Mouse (Mus musculus) MEL (cell line): ENCODE results near the gene Pdlim1. TPM values are rescaled to one million over a fixed set of nuclear protein-coding genes. Genes with fewer than 3 reads are reported as not detected.

ENCODE experiments used
- DNase-seq: peaks from one replicate; pipeline ENCODE4 v3.0.0; 2011; ENCODE audit warnings: low read depth, low spot score
- H3K27ac ChIP-seq: 2 replicates; pipeline ENCODE4 v1.5.1; 2012; ENCODE audit warnings: low read depth, mild to moderate bottlenecking, control low read depth, low read length, moderate library complexity; ENCODE audit not compliant: control insufficient read depth
- H3K27me3 ChIP-seq, 2 experiments: fragments of 150-350 bp in 1 of 2; sonication (generic) in 1 of 2; 2 replicates each; pipeline ENCODE4 v1.6.1; 2012; ENCODE audit warnings: low read length in 2 of 2, mild to moderate bottlenecking in 2 of 2, improper control_type of control experiment in 1 of 2, moderate library complexity in 1 of 2; ENCODE audit not compliant: insufficient read depth in 2 of 2, control insufficient read depth in 1 of 2
- H3K36me3 ChIP-seq, 2 experiments: 2 replicates each; pipeline ENCODE4 v1.6.1; 2012 to 2014; ENCODE audit warnings: low read length in 2 of 2, improper control_type of control experiment in 1 of 2, inconsistent platforms in 1 of 2, mild to moderate bottlenecking in 1 of 2; ENCODE audit not compliant: insufficient read depth in 2 of 2, control insufficient read depth in 1 of 2
- H3K4me1 ChIP-seq, 2 experiments: fragments of 150-350 bp in 1 of 2; sonication (generic) in 1 of 2; 2 replicates each; pipeline ENCODE4 v1.6.1; 2012; ENCODE audit warnings: low read length in 2 of 2, improper control_type of control experiment in 1 of 2, mild to moderate bottlenecking in 1 of 2; ENCODE audit not compliant: insufficient read depth in 2 of 2, control insufficient read depth in 1 of 2
- H3K4me3 ChIP-seq, 2 experiments: fragments of 150-350 bp in 1 of 2; sonication (generic) in 1 of 2; 2 replicates each; pipeline ENCODE4 v1.5.1; 2012; ENCODE audit warnings: low read depth in 2 of 2, low read length in 2 of 2, mild to moderate bottlenecking in 2 of 2, moderate library complexity in 2 of 2, control low read depth in 1 of 2, improper control_type of control experiment in 1 of 2; ENCODE audit not compliant: control insufficient read depth in 1 of 2, insufficient read depth in 1 of 2
- H3K79me2 ChIP-seq: 2 replicates; pipeline ENCODE4 v1.6.1; 2012; ENCODE audit warnings: mild to moderate bottlenecking, low read length, moderate library complexity; ENCODE audit not compliant: control insufficient read depth, poor library complexity, insufficient read depth
- H3K9ac ChIP-seq: 2 replicates; pipeline ENCODE4 v1.6.1; 2012; ENCODE audit warnings: low read depth, mild to moderate bottlenecking, control low read depth, low read length, moderate library complexity; ENCODE audit not compliant: control insufficient read depth, poor library complexity, severe bottlenecking
- H3K9me3 ChIP-seq: fragments of 150-350 bp; sonication (generic); replicated peaks from 2 replicates; pipeline ENCODE4 v1.6.1; 2012; ENCODE audit warnings: mild to moderate bottlenecking, low read length, improper control_type of control experiment, moderate library complexity; ENCODE audit not compliant: insufficient read depth
- ELF1 ChIP-seq: IDR thresholded peaks from 2 replicates; pipeline ENCODE4 v1.6.1; 2014; ENCODE audit warnings: low read depth, mild to moderate bottlenecking, inconsistent platforms, low read length, improper control_type of control experiment, moderate library complexity
- GABPA ChIP-seq: IDR thresholded peaks from 2 replicates; pipeline ENCODE4 v1.6.1; 2012; ENCODE audit warnings: low read depth, mild to moderate bottlenecking, inconsistent platforms, low read length, improper control_type of control experiment, moderate library complexity
- MAFK ChIP-seq: IDR thresholded peaks from 2 replicates; pipeline ENCODE4 v1.6.1; 2011; ENCODE audit warnings: low read depth, mild to moderate bottlenecking, low read length, improper control_type of control experiment, borderline replicate concordance
- MAX ChIP-seq: IDR thresholded peaks from 2 replicates; pipeline ENCODE4 v1.6.1; 2011; ENCODE audit warnings: low read length, improper control_type of control experiment
- MXI1 ChIP-seq: IDR thresholded peaks from 2 replicates; pipeline ENCODE4 v1.6.1; 2011; ENCODE audit warnings: mild to moderate bottlenecking, low read depth, low read length, improper control_type of control experiment
- MYB ChIP-seq: IDR thresholded peaks from 2 replicates; pipeline ENCODE4 v1.6.1; 2011; ENCODE audit warnings: mild to moderate bottlenecking, low read depth, low read length, improper control_type of control experiment
- POLR2A ChIP-seq, 2 experiments: IDR thresholded peaks; 2 replicates each; pipeline ENCODE4 v1.6.1; 2011 to 2012; ENCODE audit warnings: low read length in 2 of 2, mild to moderate bottlenecking in 2 of 2, control low read depth in 1 of 2, improper control_type of control experiment in 1 of 2, low read depth in 1 of 2, moderate library complexity in 1 of 2; ENCODE audit not compliant: control insufficient read depth in 1 of 2, insufficient read depth in 1 of 2, poor library complexity in 1 of 2
- RCOR1 ChIP-seq: IDR thresholded peaks from 2 replicates; pipeline ENCODE4 v1.6.1; 2012; ENCODE audit warnings: low read depth, mild to moderate bottlenecking, inconsistent platforms, low read length, improper control_type of control experiment
- SMC3 ChIP-seq: IDR thresholded peaks from 2 replicates; pipeline ENCODE4 v1.6.1; 2011; ENCODE audit warnings: low read depth, low read length, improper control_type of control experiment
- TCF12 ChIP-seq: IDR thresholded peaks from 2 replicates; pipeline ENCODE4 v1.6.1; 2014; ENCODE audit warnings: low read depth, mild to moderate bottlenecking, inconsistent platforms, low read length, improper control_type of control experiment, moderate library complexity
- UBTF ChIP-seq: IDR thresholded peaks from 2 replicates; pipeline ENCODE4 v1.6.1; 2012; ENCODE audit warnings: low read depth, mild to moderate bottlenecking, inconsistent platforms, low read length, improper control_type of control experiment, moderate library complexity, borderline replicate concordance; ENCODE audit not compliant: insufficient read depth
- USF2 ChIP-seq, 2 experiments: IDR thresholded peaks; 2 replicates each; pipeline ENCODE4 v1.6.1; 2011 to 2012; ENCODE audit warnings: improper control_type of control experiment in 2 of 2, low read length in 2 of 2, borderline replicate concordance in 1 of 2, inconsistent platforms in 1 of 2, low read depth in 1 of 2, mild to moderate bottlenecking in 1 of 2; ENCODE audit not compliant: insufficient read depth in 1 of 2
- ZC3H11A ChIP-seq: IDR thresholded peaks from 2 replicates; pipeline ENCODE4 v1.6.1; 2012; ENCODE audit warnings: low read depth, mild to moderate bottlenecking, inconsistent platforms, low read length, improper control_type of control experiment
- ZMIZ1 ChIP-seq: IDR thresholded peaks from 2 replicates; pipeline ENCODE4 v1.6.1; 2012; ENCODE audit warnings: low read depth, mild to moderate bottlenecking, inconsistent platforms, low read length, improper control_type of control experiment, moderate library complexity
- ZNF384 ChIP-seq: IDR thresholded peaks from 2 replicates; pipeline ENCODE4 v1.6.1; 2012; ENCODE audit warnings: low read depth, mild to moderate bottlenecking, inconsistent platforms, low read length, improper control_type of control experiment
- polyA plus RNA-seq, 2 experiments: library from polyadenylated mRNA; stranded (reverse) in 1 of 2; unstranded in 1 of 2; fragments of >175 nt in 1 of 2; fragments of >200 nt in 1 of 2; gene quantifications; 2 replicates each; pipeline versions ENCODE4 v1.2.1 to v1.2.4; 2012; ENCODE audit warnings: low replicate concordance in 2 of 2, low read depth in 1 of 2; ENCODE audit not compliant: insufficient read length in 2 of 2, insufficient read depth in 1 of 2, missing spikeins in 1 of 2
- total RNA-seq: library from RNA; depleted of rRNA; stranded (reverse); fragments of 300-350 nt; gene quantifications from 2 replicates; pipeline ENCODE4 v1.2.3, GENCODE M21; 2012

Pdlim1 gene
- total and polyA plus RNA-seq, 3 experiments, result not detected

DNA sequence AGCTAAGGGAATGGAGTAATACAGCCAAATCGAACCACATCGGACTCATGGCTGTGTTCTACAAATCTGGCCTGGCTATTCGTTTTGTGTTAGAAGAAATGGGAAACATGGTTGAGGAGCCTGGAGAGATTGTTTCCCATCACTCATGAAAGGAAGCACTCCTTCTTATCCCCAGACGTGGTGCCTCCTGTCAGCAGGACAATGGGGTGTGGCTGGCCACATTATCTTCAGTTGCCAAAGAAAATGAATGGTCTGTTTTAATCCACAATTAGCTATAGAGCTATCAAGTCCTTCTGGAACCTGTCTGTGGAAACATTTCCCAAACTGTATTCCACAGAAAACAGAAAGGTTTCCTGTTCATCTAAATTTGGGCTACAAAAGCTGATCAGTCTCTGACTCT is 45.4 kb upstream of the Pdlim1 start:
- DNase-seq, result no peak
- no peaks in the 10 kb centered on the region for H3K79me2 ChIP-seq
- no peaks in the 10 kb centered on the region for H3K27me3 ChIP-seq
- no peak overlapping the region for H3K27ac ChIP-seq
- no peak overlapping the region for H3K9ac ChIP-seq
- H3K4me1 ChIP-seq, result no peaks in the 10 kb centered on the region
- no peaks in the 10 kb centered on the region for H3K36me3 ChIP-seq
- TF ChIP-seq USF2 (IDR thresholded peaks at IDR 0.05; ENCODE audit: borderline replicate concordance in 1 of 2, insufficient read depth in 1 of 2, low read depth in 1 of 2, low read length in 2 of 2) (no peak), ZMIZ1 (no peak), TCF12 (no peak)
- no peak overlapping the region for H3K4me3 ChIP-seq
- H3K9me3 ChIP-seq, result no peaks in the 10 kb centered on the region

DNA sequence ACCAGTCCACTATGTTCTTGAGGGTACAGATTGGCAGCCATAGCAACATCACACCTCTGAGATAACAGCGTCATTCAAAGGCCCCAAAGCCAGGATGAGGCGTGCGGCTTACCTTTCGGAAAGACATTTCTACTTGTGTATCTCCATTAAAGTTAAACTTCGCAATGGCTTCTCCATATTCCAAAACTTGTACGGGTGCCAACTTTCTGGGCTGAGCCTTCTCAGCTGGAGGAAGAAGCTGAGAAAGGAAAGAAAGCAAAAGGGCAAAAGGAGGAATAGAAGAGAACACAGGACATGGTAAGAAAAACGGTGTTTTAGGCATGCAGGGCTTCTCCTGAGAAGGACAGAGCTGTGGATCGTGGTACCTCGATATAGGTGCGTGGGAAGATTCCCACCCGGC is 42.6 kb upstream of the Pdlim1 start:
- TF ChIP-seq ZC3H11A (no peak), SMC3 (no peak), RCOR1 (no peak), TCF12 (no peak), ZMIZ1 (no peak), USF2 (IDR thresholded peaks at IDR 0.05; ENCODE audit: borderline replicate concordance in 1 of 2, insufficient read depth in 1 of 2, low read depth in 1 of 2, low read length in 2 of 2) (no peak), MAFK (no peak), MXI1 (no peak), GABPA (no peak), UBTF (no peak), POLR2A (IDR thresholded peaks at IDR 0.05; ENCODE audit: control insufficient read depth in 1 of 2, insufficient read depth in 1 of 2, low read depth in 1 of 2, low read length in 2 of 2, poor library complexity in 1 of 2) (no peak)
- Histone ChIP-seq H3K79me2 (no peaks in the 10 kb centered on the region), H3K9ac (no peak overlapping the region), H3K27ac (no peak overlapping the region), H3K9me3 (no peaks in the 10 kb centered on the region), H3K4me3 (no peak overlapping the region), H3K36me3 (no peaks in the 10 kb centered on the region), H3K27me3 (no peaks in the 10 kb centered on the region), H3K4me1 (no peaks in the 10 kb centered on the region)
- no peak for DNase-seq

DNA sequence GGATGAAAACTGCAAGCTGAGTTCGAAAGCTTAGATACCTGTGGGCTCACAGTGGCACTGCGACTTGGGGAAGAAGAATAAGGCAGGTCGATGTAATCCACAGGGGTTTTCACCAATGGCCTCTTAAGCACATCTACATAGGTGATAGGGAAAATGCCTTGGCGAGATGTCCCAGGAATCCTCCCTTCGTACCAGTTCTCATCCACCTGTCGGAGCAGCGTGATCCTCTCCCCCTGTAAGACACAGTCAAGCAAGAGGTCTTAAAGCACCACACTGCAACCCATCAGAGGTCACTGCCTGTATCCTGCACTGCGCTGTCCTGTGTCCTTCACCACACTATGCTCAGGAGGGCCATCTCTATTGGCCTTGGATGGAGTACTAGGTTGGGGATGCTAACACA is 40.0 kb upstream of the Pdlim1 start:
- H3K27ac ChIP-seq, result no peak overlapping the region
- no peaks in the 10 kb centered on the region for H3K4me1 ChIP-seq
- H3K9ac ChIP-seq, result no peak overlapping the region
- no peak for TF ChIP-seq ZNF384
- no peak for TF ChIP-seq MYB
- no peak for TF ChIP-seq UBTF
- TF ChIP-seq MAX, result no peak
- no peak for TF ChIP-seq ELF1
- no peaks in the 10 kb centered on the region for H3K79me2 ChIP-seq
- H3K36me3 ChIP-seq, result no peaks in the 10 kb centered on the region
- no peak for DNase-seq
- H3K4me3 ChIP-seq, result no peak overlapping the region
- no peaks in the 10 kb centered on the region for H3K9me3 ChIP-seq
- H3K27me3 ChIP-seq, result no peaks in the 10 kb centered on the region
